Mouse (Mus musculus): ENCODE measurements around the gene Pea15a. TPM values are rescaled to one million over a fixed set of nuclear protein-coding genes. Genes with fewer than 3 reads are reported as not detected.

The Pea15a gene
- polyA plus RNA-seq, 1 experiment from 2014 or later, result 350 TPM

DNA sequence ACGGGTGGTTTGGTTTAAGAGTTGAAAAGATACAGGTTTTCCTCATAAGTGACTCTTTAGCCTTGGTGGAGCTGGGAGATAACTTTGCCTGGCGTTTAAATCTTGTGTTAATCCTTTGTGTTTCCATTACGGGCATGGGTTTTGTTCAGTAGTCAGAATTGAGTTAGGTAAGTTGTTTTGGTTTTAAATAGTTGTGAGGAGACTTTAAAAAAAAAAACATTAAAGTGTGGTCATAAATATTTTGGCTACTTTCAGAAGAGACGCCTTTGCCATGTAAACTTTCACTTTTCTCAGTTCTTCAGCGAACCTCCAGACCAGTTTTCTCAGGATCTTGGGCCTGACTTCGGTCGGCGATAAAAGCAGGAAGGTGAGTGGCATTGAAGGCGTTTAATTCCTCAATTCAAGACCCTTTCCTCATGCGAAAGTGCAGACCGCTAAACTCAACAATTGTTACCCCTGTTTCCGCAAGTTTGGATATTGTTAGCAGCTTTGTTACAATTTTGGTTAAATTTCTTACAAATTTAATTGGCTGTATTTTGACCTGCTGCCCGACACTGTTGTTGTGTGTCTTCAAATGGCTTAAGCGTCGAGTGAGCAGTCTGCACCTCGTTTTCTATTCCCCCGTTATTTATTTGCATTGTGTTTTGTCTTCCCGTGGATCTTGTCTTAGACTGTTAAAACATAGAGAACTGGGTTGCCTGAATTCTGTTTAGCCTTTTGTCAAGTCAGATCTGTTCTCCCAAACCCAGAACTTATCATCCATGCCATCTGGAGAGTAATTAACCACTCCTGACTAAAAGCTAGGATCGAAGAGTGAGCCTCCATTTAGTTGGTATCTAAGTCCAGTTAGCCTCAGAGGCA is 57.4 kb downstream of the Pea15a start:
- Histone ChIP-seq H3K4me3 (ENCODE audit: low read depth, low read length) (peak overlapping the region; percentile 89), H3K27me3 (ENCODE audit: control insufficient read depth, insufficient read depth, low read length) (no peaks in the 10 kb centered on the region), H3K27ac (ENCODE audit: low read depth, low read length) (no peak overlapping the region), H3K4me1 (ENCODE audit: control insufficient read depth, insufficient read depth, low read length) (peaks cover 7% of the 10 kb centered on the region), H3K9me3 (ENCODE audit: control insufficient read depth, low read length) (no peaks in the 10 kb centered on the region), H3K4me2 (ENCODE audit: low read depth, low read length) (peak overlapping the region; percentile 51), H3K36me3 (ENCODE audit: control insufficient read depth, insufficient read depth, low read length) (peaks cover 15% of the 10 kb centered on the region; the same call in 1 of the 2 replicates), H3K9ac (replicated peaks; ENCODE audit: low read depth, low read length) (peak overlapping the region; percentile 98)
- 20% methylated on average over 19 of the region's 19 CpGs for WGBS
- ATAC-seq (ENCODE audit: low read depth), result no peak

- H3K9ac ChIP-seq (replicated peaks; ENCODE audit: low read depth, low read length), result peak overlapping the region; percentile 98
- no peaks in the 10 kb centered on the region for H3K9me3 ChIP-seq (ENCODE audit: control insufficient read depth, low read length)
- peak overlapping the region; percentile 89 for H3K4me3 ChIP-seq (ENCODE audit: low read depth, low read length)
- H3K36me3 ChIP-seq (ENCODE audit: control insufficient read depth, insufficient read depth, low read length), result peaks cover 15% of the 10 kb centered on the region; the same call in 1 of the 2 replicates
- peaks cover 7% of the 10 kb centered on the region for H3K4me1 ChIP-seq (ENCODE audit: control insufficient read depth, insufficient read depth, low read length)
- no peaks in the 10 kb centered on the region for H3K27me3 ChIP-seq (ENCODE audit: control insufficient read depth, insufficient read depth, low read length)
- under 1% methylated on average over 38 of the region's 40 CpGs for WGBS
- peak; percentile 69; the same call in 1 of the 2 replicates for ATAC-seq (ENCODE audit: low read depth)
- peak overlapping the region; percentile 88 for H3K27ac ChIP-seq (ENCODE audit: low read depth, low read length)
- H3K4me2 ChIP-seq (ENCODE audit: low read depth, low read length), result peak overlapping the region; percentile 51
Measured at GRCm38 (mm10) chr1:172148279-172148954, 58.2 kb downstream of the Pea15a start.

DNA sequence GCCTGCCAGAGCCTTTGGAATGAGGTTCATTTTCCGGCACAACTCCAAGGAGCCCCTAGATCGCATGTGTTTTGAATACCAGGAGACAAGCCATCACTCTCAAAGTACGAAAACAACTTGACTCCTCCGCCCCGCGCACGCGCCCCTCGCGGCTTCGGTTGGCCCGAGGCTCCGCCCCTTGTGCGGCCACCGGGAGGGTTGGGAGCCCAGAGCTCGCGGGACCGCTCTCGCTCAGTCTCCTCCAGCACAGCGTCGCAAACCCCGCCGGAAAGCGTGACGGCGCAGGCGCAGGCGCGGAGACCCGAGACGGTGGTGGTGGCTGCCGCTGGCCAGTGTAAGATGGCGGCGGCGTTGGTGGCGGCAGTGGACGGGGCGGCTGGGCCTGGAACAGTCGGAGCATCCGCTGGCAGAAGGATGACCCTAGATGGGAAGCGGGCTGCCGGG is 58.7 kb downstream of the Pea15a start, which contains the start of gene Dcaf8:
TSS of gene Dcaf8 (plus strand) at position 250 of the 444 bp plus-strand sequence.
- H3K4me1 ChIP-seq (ENCODE audit: control insufficient read depth, insufficient read depth, low read length), result peaks cover 7% of the 10 kb centered on the region
- H3K9ac ChIP-seq (replicated peaks; ENCODE audit: low read depth, low read length), result peak within 1 kb of the TSS; percentile 98
- H3K27me3 ChIP-seq (ENCODE audit: control insufficient read depth, insufficient read depth, low read length), result no peaks in the 10 kb centered on the region
- no peaks in the 10 kb centered on the region for H3K9me3 ChIP-seq (ENCODE audit: control insufficient read depth, low read length)
- peak within 1 kb of the TSS; percentile 89 for H3K4me3 ChIP-seq (ENCODE audit: low read depth, low read length)
- H3K27ac ChIP-seq (ENCODE audit: low read depth, low read length), result peak within 1 kb of the TSS; percentile 88
- under 1% methylated on average over 34 of the region's 42 CpGs for WGBS
- H3K4me2 ChIP-seq (ENCODE audit: low read depth, low read length), result peak within 1 kb of the TSS; percentile 51
- peak; percentile 99 for ATAC-seq (ENCODE audit: low read depth)
- peaks cover 10% of the 10 kb centered on the region; the same call in 1 of the 2 replicates for H3K36me3 ChIP-seq (ENCODE audit: control insufficient read depth, insufficient read depth, low read length)

Other genes with a start within 250 kb of the Pea15a start
- gene Vangl2, start 178.4 kb downstream of the Pea15a start, polyA plus RNA-seq (2014; fragmentation: Nextera tagmentation; extraction: Ambion mirVana), result 50.9 and 52.2 TPM in 2 replicates
- gene Nhlh1, start 149.2 kb downstream of the Pea15a start, polyA plus RNA-seq (2014; fragmentation: Nextera tagmentation; extraction: Ambion mirVana), result 3.3 and 3.6 TPM in 2 replicates
- 140 and 206 TPM in 2 replicates for gene Copa, start 124.3 kb downstream of the Pea15a start, polyA plus RNA-seq (2014; fragmentation: Nextera tagmentation; extraction: Ambion mirVana)
- gene Ncstn, start 124.0 kb downstream of the Pea15a start, polyA plus RNA-seq (2014; fragmentation: Nextera tagmentation; extraction: Ambion mirVana), result 115 and 127 TPM in 2 replicates
- 151 and 156 TPM in 2 replicates for gene Pex19, start 80.0 kb downstream of the Pea15a start, polyA plus RNA-seq (2014; fragmentation: Nextera tagmentation; extraction: Ambion mirVana)
- 72.3 and 86.0 TPM in 2 replicates for gene Dcaf8, start 58.7 kb downstream of the Pea15a start, polyA plus RNA-seq (2014; fragmentation: Nextera tagmentation; extraction: Ambion mirVana)
- gene Casq1, start 13.1 kb upstream of the Pea15a start, polyA plus RNA-seq (2014; fragmentation: Nextera tagmentation; extraction: Ambion mirVana), result 1.4 and 1.6 TPM in 2 replicates
- gene Atp1a4, start 51.6 kb upstream of the Pea15a start, polyA plus RNA-seq (2014; fragmentation: Nextera tagmentation; extraction: Ambion mirVana), result not detected in 2 replicates
- gene Igsf8, start 54.8 kb upstream of the Pea15a start, polyA plus RNA-seq (2014; fragmentation: Nextera tagmentation; extraction: Ambion mirVana), result 66.2 and 72.2 TPM in 2 replicates
- 23.6 and 27.9 TPM in 2 replicates for gene Atp1a2, start 91.3 kb upstream of the Pea15a start, polyA plus RNA-seq (2014; fragmentation: Nextera tagmentation; extraction: Ambion mirVana)
- 1.3 and 2.7 TPM in 2 replicates for gene Kcnj9, start 122.5 kb upstream of the Pea15a start, polyA plus RNA-seq (2014; fragmentation: Nextera tagmentation; extraction: Ambion mirVana)
- gene Kcnj10, start 134.4 kb upstream of the Pea15a start, polyA plus RNA-seq (2014; fragmentation: Nextera tagmentation; extraction: Ambion mirVana), result 2.3 and 2.6 TPM in 2 replicates
- 5.2 and 6.1 TPM in 2 replicates for gene Pigm, start 169.7 kb upstream of the Pea15a start, polyA plus RNA-seq (2014; fragmentation: Nextera tagmentation; extraction: Ambion mirVana)

Measured in neural tube, embryonic 14.5 days (tissue).